Mouse (Mus musculus): Measurements from ENCODE around the gene Dnase2a. TPM values are rescaled to one million over a fixed set of nuclear protein-coding genes. Genes with fewer than 3 reads are reported as not detected.
A peak's percentile ranks its signal among the peaks of the same experiment; 100 is the strongest.

Gene Dnase2a
- polyA plus RNA-seq, 1 experiment = 17.2 TPM

- Histone ChIP-seq H3K27ac (ENCODE audit: insufficient read depth, low read length) (no peak overlapping the region), H3K4me3 (ENCODE audit: insufficient read depth, low read length) (no peak overlapping the region), H3K4me1 (ENCODE audit: control insufficient read depth, insufficient read depth, low read length) (no peaks in the 10 kb centered on the region)
- TF ChIP-seq POLR2A (IDR thresholded peaks at IDR 0.05; ENCODE audit: low read depth, low read length) (no peak), CTCF (IDR thresholded peaks at IDR 0.05; ENCODE audit: borderline replicate concordance, insufficient read depth, low read length) (no peak)
Observed at GRCm38 (mm10) chr8:84945235-84945632, 36.9 kb downstream of the Dnase2a start.

- Histone ChIP-seq H3K27ac (ENCODE audit: insufficient read depth, low read length) (no peak overlapping the region), H3K4me1 (ENCODE audit: control insufficient read depth, insufficient read depth, low read length) (no peaks in the 10 kb centered on the region), H3K4me3 (ENCODE audit: insufficient read depth, low read length) (peak overlapping the region; percentile 14; the same call in 1 of the 2 replicates)
- no peak for TF ChIP-seq POLR2A (IDR thresholded peaks at IDR 0.05; ENCODE audit: low read depth, low read length)
- no peak for TF ChIP-seq CTCF (IDR thresholded peaks at IDR 0.05; ENCODE audit: borderline replicate concordance, insufficient read depth, low read length)
Observed at GRCm38 (mm10) chr8:84945633-84946527, 37.5 kb downstream of the Dnase2a start.

GRCm38 (mm10) chr8:84946528-84947240, 38.3 kb downstream of the Dnase2a start, which contains the start of gene Rtbdn:
TSS of gene Rtbdn (plus strand) at chr8:84946991.
- peak within 1 kb of the TSS; percentile 14; the same call in 1 of the 2 replicates for H3K4me3 ChIP-seq (ENCODE audit: insufficient read depth, low read length)
- H3K4me1 ChIP-seq (ENCODE audit: control insufficient read depth, insufficient read depth, low read length) = no peaks in the 10 kb centered on the region
- peak; percentile 35; the same call in 1 of the 2 replicates for TF ChIP-seq CTCF (IDR thresholded peaks at IDR 0.05; ENCODE audit: borderline replicate concordance, insufficient read depth, low read length)
- TF ChIP-seq POLR2A (IDR thresholded peaks at IDR 0.05; ENCODE audit: low read depth, low read length) = no peak
- no peak within 1 kb of the TSS for H3K27ac ChIP-seq (ENCODE audit: insufficient read depth, low read length)

- Histone ChIP-seq H3K4me3 (ENCODE audit: insufficient read depth, low read length) (no peak overlapping the region), H3K4me1 (ENCODE audit: control insufficient read depth, insufficient read depth, low read length) (no peaks in the 10 kb centered on the region), H3K27ac (ENCODE audit: insufficient read depth, low read length) (no peak overlapping the region)
- TF ChIP-seq CTCF (IDR thresholded peaks at IDR 0.05; ENCODE audit: borderline replicate concordance, insufficient read depth, low read length) (peak; percentile 1; the same call in 1 of the 2 replicates), POLR2A (IDR thresholded peaks at IDR 0.05; ENCODE audit: low read depth, low read length) (no peak)
Observed at GRCm38 (mm10) chr8:84947241-84947545, 38.8 kb downstream of the Dnase2a start.

DNA sequence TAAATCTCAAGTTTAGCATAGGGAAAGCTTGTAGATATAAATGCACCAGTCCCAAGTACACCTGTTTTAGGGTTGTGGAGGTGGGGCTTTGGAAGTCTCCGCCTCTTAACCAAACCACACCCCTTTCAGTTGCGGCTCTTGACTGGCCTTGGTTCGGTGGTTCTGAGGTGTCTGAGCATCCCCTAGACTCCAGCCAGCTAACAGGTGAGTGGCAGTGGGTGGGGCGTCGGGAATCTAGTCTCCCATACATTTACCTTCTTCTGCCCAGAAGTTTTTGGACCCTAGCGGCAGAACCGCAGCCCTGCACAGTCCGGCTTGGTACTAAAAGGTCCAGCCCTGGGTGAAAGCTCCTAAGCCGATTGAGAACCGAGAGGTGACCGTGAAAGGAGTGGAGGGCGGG, 41.4 kb downstream of the Dnase2a start:
- TF ChIP-seq CTCF (IDR thresholded peaks at IDR 0.05; ENCODE audit: borderline replicate concordance, insufficient read depth, low read length) (no peak), POLR2A (IDR thresholded peaks at IDR 0.05; ENCODE audit: low read depth, low read length) (no peak)
- H3K4me3 ChIP-seq (ENCODE audit: insufficient read depth, low read length) = no peak overlapping the region
- H3K4me1 ChIP-seq (ENCODE audit: control insufficient read depth, insufficient read depth, low read length) = no peaks in the 10 kb centered on the region
- H3K27ac ChIP-seq (ENCODE audit: insufficient read depth, low read length) = no peak overlapping the region

DNA sequence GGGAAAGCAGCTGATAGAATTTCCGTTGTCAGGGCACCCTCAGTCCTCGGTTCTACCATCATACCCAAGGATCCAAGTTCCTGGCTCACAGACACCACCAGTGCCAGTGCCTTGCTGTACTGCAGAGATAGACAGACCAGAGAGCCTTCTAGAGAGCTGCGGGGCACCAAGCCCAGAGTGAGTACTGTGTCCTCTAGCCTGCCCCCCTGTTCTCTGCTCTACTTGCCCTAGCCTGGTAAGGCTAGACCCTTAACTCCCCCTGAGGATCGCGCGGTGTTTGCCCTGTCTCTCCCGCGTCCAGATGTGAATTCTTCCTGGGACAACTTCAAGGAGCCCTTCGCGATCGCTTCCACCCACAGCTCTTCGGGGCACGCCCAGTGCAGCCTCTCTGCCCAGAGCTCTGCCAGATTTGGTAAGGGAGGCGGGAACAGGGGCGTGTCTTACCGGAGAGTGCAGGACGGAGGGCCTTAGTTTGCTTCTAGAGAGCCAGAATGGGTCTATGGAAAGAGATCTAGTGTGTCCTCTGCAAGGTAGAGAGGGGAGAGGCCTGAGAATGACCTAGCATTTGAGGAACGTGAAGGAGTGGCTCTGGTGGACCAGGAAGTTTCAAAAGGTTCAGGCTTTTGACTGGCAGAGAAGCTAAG, 44.4 kb downstream of the Dnase2a start:
- H3K4me3 ChIP-seq (ENCODE audit: insufficient read depth, low read length) = no peak overlapping the region
- TF ChIP-seq POLR2A (IDR thresholded peaks at IDR 0.05; ENCODE audit: low read depth, low read length) (no peak), CTCF (IDR thresholded peaks at IDR 0.05; ENCODE audit: borderline replicate concordance, insufficient read depth, low read length) (no peak)
- no peaks in the 10 kb centered on the region for H3K4me1 ChIP-seq (ENCODE audit: control insufficient read depth, insufficient read depth, low read length)
- no peak overlapping the region for H3K27ac ChIP-seq (ENCODE audit: insufficient read depth, low read length)

DNA sequence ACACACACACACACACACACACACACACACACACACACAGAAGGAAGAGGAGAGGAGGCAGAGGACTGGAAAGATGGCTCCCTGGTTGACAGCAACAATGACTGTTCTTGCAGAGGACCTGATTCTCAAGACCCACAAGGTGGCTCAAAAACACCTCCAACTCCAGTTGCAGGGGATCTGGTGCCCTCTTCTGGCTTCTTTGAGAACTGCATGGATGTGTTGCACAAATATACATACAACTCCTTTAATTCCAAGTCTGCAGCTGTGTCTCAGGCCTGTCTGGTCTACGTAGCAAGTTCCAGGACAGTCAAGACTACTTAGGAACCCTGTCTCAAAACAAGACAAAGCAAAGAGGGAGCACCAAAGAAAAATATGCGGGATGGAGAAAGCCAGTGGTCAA, 48.4 kb downstream of the Dnase2a start:
- Histone ChIP-seq H3K27ac (ENCODE audit: insufficient read depth, low read length) (no peak overlapping the region), H3K4me1 (ENCODE audit: control insufficient read depth, insufficient read depth, low read length) (0 out of 2 replicates have a peak, but pooled peaks cover under 1% of the 10 kb centered on the region), H3K4me3 (ENCODE audit: insufficient read depth, low read length) (no peak overlapping the region)
- no peak for TF ChIP-seq POLR2A (IDR thresholded peaks at IDR 0.05; ENCODE audit: low read depth, low read length)
- TF ChIP-seq CTCF (IDR thresholded peaks at IDR 0.05; ENCODE audit: borderline replicate concordance, insufficient read depth, low read length) = 0 out of 2 replicates have a peak, but pooled peaks have one; percentile 28

DNA sequence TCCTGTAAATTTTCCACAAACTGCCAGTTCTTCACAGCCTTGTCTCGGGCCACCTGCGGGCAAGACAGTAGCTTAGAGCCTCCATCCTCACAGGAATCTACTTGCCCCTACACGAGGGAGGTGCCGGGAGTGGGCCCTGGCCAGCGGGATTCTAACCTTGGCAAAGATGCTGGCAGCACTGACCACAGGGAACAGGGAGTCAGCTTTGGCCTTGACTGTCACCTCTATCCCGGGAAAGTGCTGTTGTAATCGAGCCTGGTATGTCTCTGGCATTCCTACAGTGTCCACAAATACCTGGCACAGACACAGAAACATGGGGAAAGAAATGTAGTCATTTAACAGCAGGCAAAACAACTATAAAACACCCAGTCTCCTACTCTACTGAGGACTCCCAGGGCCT, 51.5 kb downstream of the Dnase2a start:
- Histone ChIP-seq H3K4me3 (ENCODE audit: insufficient read depth, low read length) (no peak overlapping the region), H3K27ac (ENCODE audit: insufficient read depth, low read length) (no peak overlapping the region), H3K4me1 (ENCODE audit: control insufficient read depth, insufficient read depth, low read length) (peaks cover 3% of the 10 kb centered on the region; the same call in 1 of the 2 replicates)
- no peak for TF ChIP-seq POLR2A (IDR thresholded peaks at IDR 0.05; ENCODE audit: low read depth, low read length)
- TF ChIP-seq CTCF (IDR thresholded peaks at IDR 0.05; ENCODE audit: borderline replicate concordance, insufficient read depth, low read length) = no peak

DNA sequence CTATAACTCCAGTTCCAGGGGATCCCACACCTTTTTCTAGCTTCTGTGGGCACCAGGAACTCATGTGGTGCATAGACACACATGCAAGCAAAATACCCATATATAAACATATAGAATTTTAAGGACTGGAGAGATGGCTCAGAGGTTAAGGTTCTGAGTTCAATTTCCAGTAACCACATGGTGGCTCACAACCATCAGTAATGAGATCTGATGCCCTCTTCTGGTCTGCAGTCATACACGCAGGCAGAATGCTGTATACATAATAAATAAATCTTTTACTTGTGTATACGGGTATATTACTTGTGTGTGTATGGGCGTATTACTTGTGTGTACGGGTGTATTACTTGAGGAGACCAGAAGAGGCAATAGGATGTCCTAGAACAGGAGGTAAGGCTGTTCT, 55.6 kb downstream of the Dnase2a start:
- Histone ChIP-seq H3K4me3 (ENCODE audit: insufficient read depth, low read length) (no peak overlapping the region), H3K27ac (ENCODE audit: insufficient read depth, low read length) (no peak overlapping the region), H3K4me1 (ENCODE audit: control insufficient read depth, insufficient read depth, low read length) (peaks cover 14% of the 10 kb centered on the region)
- TF ChIP-seq CTCF (IDR thresholded peaks at IDR 0.05; ENCODE audit: borderline replicate concordance, insufficient read depth, low read length) = no peak
- no peak for TF ChIP-seq POLR2A (IDR thresholded peaks at IDR 0.05; ENCODE audit: low read depth, low read length)
